Mouse (Mus musculus) liver, embryonic 14.5 days (tissue): ENCODE data around the gene Rora. TPM values are rescaled to one million over a fixed set of nuclear protein-coding genes. Genes with fewer than 3 reads are reported as not detected.
A peak's percentile ranks its signal among the peaks of the same experiment; 100 is the strongest.

ENCODE experiments used
- ATAC-seq: fragments of 200-750 bp; cut with Nextera tagmentation; 2 replicates; pipeline ENCODE4 v1.8.0; 2017; ENCODE audit warnings: moderate number of reproducible peaks, mild to moderate bottlenecking, moderate library complexity; ENCODE audit not compliant: insufficient read depth
- DNase-seq, 3 experiments: peaks; one replicate each; pipeline ENCODE4 v3.0.0-alpha.2; 2012 to 2013; ENCODE audit warnings: low read depth in 3 of 3, low spot score in 3 of 3
- H3K27ac ChIP-seq: fragments of 300-500 bp; sonication (generic); 2 replicates; pipeline ENCODE4 v1.5.1; 2014; ENCODE audit warnings: moderate library complexity, mild to moderate bottlenecking, control low read depth, inconsistent platforms
- H3K27me3 ChIP-seq: fragments of 300-500 bp; sonication (generic); 2 replicates; pipeline ENCODE4 v1.6.1; 2014; ENCODE audit warnings: mild to moderate bottlenecking, low read length, moderate library complexity; ENCODE audit not compliant: control insufficient read depth, insufficient read depth
- H3K36me3 ChIP-seq: fragments of 300-500 bp; sonication (generic); replicated peaks from 2 replicates; pipeline ENCODE4 v1.6.1; 2014; ENCODE audit warnings: low read depth; ENCODE audit not compliant: control insufficient read depth, insufficient read depth
- H3K4me1 ChIP-seq, 2 experiments: fragments of 200-500 bp in 1 of 2; fragments of 300-500 bp in 1 of 2; sonication (generic) in 1 of 2; replicated peaks; 2 replicates each; pipeline ENCODE4 v1.6.1; 2012 to 2014; ENCODE audit warnings: antibody characterized with exemption in 1 of 2, inconsistent platforms in 1 of 2, low read length in 1 of 2; ENCODE audit not compliant: control insufficient read depth in 2 of 2, insufficient read depth in 2 of 2
- H3K4me2 ChIP-seq: fragments of 300-500 bp; sonication (generic); 2 replicates; pipeline ENCODE4 v1.6.1; 2014; ENCODE audit warnings: low read depth, mild to moderate bottlenecking, control low read depth, moderate library complexity
- H3K4me3 ChIP-seq, 2 experiments: fragments of 200-500 bp in 1 of 2; fragments of 300-500 bp in 1 of 2; sonication (generic) in 1 of 2; 2 replicates each; pipeline ENCODE4 v1.5.1; 2012 to 2014; ENCODE audit warnings: low read depth in 2 of 2, low read length in 2 of 2, mild to moderate bottlenecking in 2 of 2, control low read depth in 1 of 2, inconsistent platforms in 1 of 2, moderate library complexity in 1 of 2; ENCODE audit not compliant: insufficient read depth in 1 of 2
- H3K9ac ChIP-seq: fragments of 300-500 bp; sonication (generic); replicated peaks from 2 replicates; pipeline ENCODE4 v1.6.1; 2014; ENCODE audit warnings: mild to moderate bottlenecking, control low read depth, moderate library complexity
- H3K9me3 ChIP-seq: fragments of 300-500 bp; sonication (generic); 2 replicates; pipeline ENCODE4 v1.6.1; 2016; ENCODE audit warnings: low read length, mixed read lengths; ENCODE audit not compliant: control insufficient read depth
- CTCF ChIP-seq: IDR thresholded peaks from 2 replicates; pipeline ENCODE4 v1.5.1; 2016; ENCODE audit warnings: antibody characterized with exemption, low read depth, control low read depth
- EP300 ChIP-seq: IDR thresholded peaks from 2 replicates; pipeline ENCODE4 v1.6.1; 2016; ENCODE audit warnings: antibody characterized with exemption, low read depth
- WGBS: fragments of 180-500 bp; shearing (Covaris S2); extraction: QIAGEN DNeasy Blood & Tissue Kit; methylation state at CpG from one replicate; pipeline ENCODE4 v1.1.7; 2014; ENCODE audit not compliant: insufficient replicate concordance; 5-methylcytosine and 5-hydroxymethylcytosine counted together
- polyA plus RNA-seq, 2 experiments: library from polyadenylated mRNA; depleted of rRNA in 1 of 2; stranded (reverse) in 1 of 2; unstranded in 1 of 2; fragments of >200 nt; fragmentation: Nextera tagmentation in 1 of 2; extraction: Ambion mirVana in 1 of 2; gene quantifications; 2 replicates each; pipeline versions ENCODE4 v1.2.1 to v1.2.3; 2012 to 2014

The Rora gene
- polyA plus RNA-seq, 2 experiments = 0.85 to 2.9 TPM

- no peak overlapping the region for H3K4me3 ChIP-seq
- H3K4me2 ChIP-seq = no peak overlapping the region
- no peak for ATAC-seq
- 66% methylated on average over 4 of the region's 4 CpGs for WGBS
- no peaks in the 10 kb centered on the region for H3K27me3 ChIP-seq
- no peak overlapping the region for H3K27ac ChIP-seq
- no peaks in the 10 kb centered on the region for H3K9me3 ChIP-seq
- no peaks in the 10 kb centered on the region for H3K36me3 ChIP-seq
- TF ChIP-seq CTCF (no peak), EP300 (no peak)
- H3K9ac ChIP-seq = no peak overlapping the region
- peaks cover 0 to 13% of the 10 kb centered on the region in 2 experiments; a peak in 1 of 4 replicates for H3K4me1 ChIP-seq
- no peak for DNase-seq
Measured at GRCm38 (mm10) chr9:69303962-69304361, 650.4 kb downstream of the Rora start.

- DNase-seq = no peak
- no peaks in the 10 kb centered on the region for H3K36me3 ChIP-seq
- WGBS = 39% methylated on average over 10 of the region's 10 CpGs
- no peak overlapping the region for H3K9ac ChIP-seq
- ATAC-seq = no peak
- H3K27me3 ChIP-seq = no peaks in the 10 kb centered on the region
- H3K9me3 ChIP-seq = no peaks in the 10 kb centered on the region
- TF ChIP-seq CTCF = no peak
- no peak for TF ChIP-seq EP300
- no peak overlapping the region for H3K4me2 ChIP-seq
- peaks cover 0 to 10% of the 10 kb centered on the region in 2 experiments; a peak in 1 of 4 replicates for H3K4me1 ChIP-seq
- H3K4me3 ChIP-seq = no peak overlapping the region
- H3K27ac ChIP-seq = no peak overlapping the region
Measured at GRCm38 (mm10) chr9:69304492-69304891, 650.9 kb downstream of the Rora start.

- WGBS = 35% methylated on average over 3 of the region's 3 CpGs
- Histone ChIP-seq H3K27me3 (no peaks in the 10 kb centered on the region), H3K36me3 (no peaks in the 10 kb centered on the region), H3K9me3 (no peaks in the 10 kb centered on the region), H3K4me2 (no peak overlapping the region), H3K9ac (no peak overlapping the region), H3K4me3 (no peak overlapping the region), H3K4me1 (peaks cover 0 to 7% of the 10 kb centered on the region in 2 experiments; a peak in 1 of 4 replicates), H3K27ac (no peak overlapping the region)
- TF ChIP-seq EP300 (no peak), CTCF (no peak)
- ATAC-seq = no peak
- DNase-seq = no peak
Measured at GRCm38 (mm10) chr9:69304991-69305390, 651.4 kb downstream of the Rora start.

GRCm38 (mm10) chr9:69306734-69307528, 653.3 kb downstream of the Rora start:
- ATAC-seq = no peak
- DNase-seq = no peak
- Histone ChIP-seq H3K4me2 (no peak overlapping the region), H3K4me3 (no peak overlapping the region), H3K9ac (no peak overlapping the region), H3K27me3 (no peaks in the 10 kb centered on the region), H3K27ac (no peak overlapping the region), H3K9me3 (no peaks in the 10 kb centered on the region), H3K36me3 (no peaks in the 10 kb centered on the region), H3K4me1 (peaks cover 0 to 5% of the 10 kb centered on the region in 2 experiments; a peak in 1 of 4 replicates)
- 57% methylated on average over 9 of the region's 9 CpGs for WGBS
- TF ChIP-seq EP300 (no peak), CTCF (0 out of 2 replicates have a peak, but pooled peaks have one; percentile 8)

- TF ChIP-seq EP300 = no peak
- no peak for TF ChIP-seq CTCF
- H3K9ac ChIP-seq = no peak overlapping the region
- no peak overlapping the region for H3K4me2 ChIP-seq
- ATAC-seq = no peak
- H3K4me3 ChIP-seq = no peak overlapping the region
- H3K4me1 ChIP-seq = peaks cover 0 to 5% of the 10 kb centered on the region in 2 experiments; a peak in 1 of 4 replicates
- no peak for DNase-seq
- no peaks in the 10 kb centered on the region for H3K36me3 ChIP-seq
- no peaks in the 10 kb centered on the region for H3K9me3 ChIP-seq
- no peak overlapping the region for H3K27ac ChIP-seq
- H3K27me3 ChIP-seq = no peaks in the 10 kb centered on the region
- 58% methylated on average over 11 of the region's 11 CpGs for WGBS
Measured at GRCm38 (mm10) chr9:69307974-69308373, 654.4 kb downstream of the Rora start.
